Mouse (Mus musculus): Measurements from ENCODE around the gene Ear14.
"Not testable (repeated sequence)": the region's sequence is repeated elsewhere in the genome, so short reads cannot be mapped to it uniquely, and the experiment has no call there.

DNA sequence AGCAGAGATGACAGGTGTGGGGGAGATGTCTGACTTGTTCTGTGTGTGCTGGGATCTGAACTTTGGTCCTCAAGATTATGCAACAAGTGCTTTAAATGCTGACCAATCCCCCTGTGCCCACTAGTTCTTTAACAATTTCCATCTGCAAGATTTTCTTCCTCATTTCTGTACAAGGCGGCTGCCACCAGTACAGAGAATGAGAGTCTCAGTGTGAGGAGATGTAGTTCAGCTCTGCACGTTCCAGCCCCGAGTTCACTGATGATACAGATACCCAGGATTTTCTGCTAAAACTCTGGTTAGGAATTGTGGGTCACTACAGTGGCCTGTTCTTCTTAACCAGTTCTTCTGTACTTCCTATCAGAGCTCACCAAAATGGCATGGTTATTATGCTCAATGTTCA is 16.9 kb downstream of the Ear14 start:
- TF ChIP-seq CEBPB (IDR thresholded peaks at IDR 0.05; ENCODE audit: insufficient read depth, poor library complexity, severe bottlenecking); SRF (IDR thresholded peaks at IDR 0.05; ENCODE audit: control insufficient read depth, insufficient read length, low read depth); POLR2AphosphoS2 (IDR thresholded peaks at IDR 0.05; ENCODE audit: insufficient read length, low read depth); POLR2A (IDR thresholded peaks at IDR 0.05; ENCODE audit: insufficient read length, low read depth); MYOD1 (IDR thresholded peaks at IDR 0.05; ENCODE audit: control insufficient read depth in 1 of 3, insufficient read length in 2 of 3, low read depth in 2 of 3); MAX (IDR thresholded peaks at IDR 0.05; ENCODE audit: low read depth); E2F4 (IDR thresholded peaks at IDR 0.05; ENCODE audit: insufficient read depth); MYOG (IDR thresholded peaks at IDR 0.05; ENCODE audit: control insufficient read depth in 1 of 3, insufficient read depth in 1 of 3, insufficient read length in 2 of 3, low read depth in 2 of 3); USF1 (IDR thresholded peaks at IDR 0.05; ENCODE audit: low read depth): not testable (repeated sequence)

Measured in myocyte (in vitro differentiated cells).